Mouse (Mus musculus): ENCODE measurements at regions not wholly inside any gene's neighbourhood (a gene's known extent, or its start where the extent isn't known, plus 50 kb on each side); places are given as distances from the start of the nearest gene placed in this dataset.

GRCm38 (mm10) chr13:69954171-69954570 is 152.0 kb downstream of the Med10 start:
- H3K9ac ChIP-seq (replicated peaks), result no peak overlapping the region
- no peak overlapping the region for H3K4me3 ChIP-seq (replicated peaks)
- 0 out of 2 replicates have a peak, but pooled peaks cover 3% of the 10 kb centered on the region for H3K9me3 ChIP-seq (replicated peaks)
- H3K27me3 ChIP-seq (replicated peaks), result no peaks in the 10 kb centered on the region
- H3K4me2 ChIP-seq, result no peak overlapping the region
- H3K27ac ChIP-seq (replicated peaks), result no peak overlapping the region
- no peaks in the 10 kb centered on the region for H3K36me3 ChIP-seq
- H3K4me1 ChIP-seq, result peaks cover 9% of the 10 kb centered on the region; the same call in 1 of the 2 replicates
- 73% methylated on average over 5 of the region's 5 CpGs for WGBS
- ATAC-seq (ENCODE audit: low FRiP score), result no peak

DNA sequence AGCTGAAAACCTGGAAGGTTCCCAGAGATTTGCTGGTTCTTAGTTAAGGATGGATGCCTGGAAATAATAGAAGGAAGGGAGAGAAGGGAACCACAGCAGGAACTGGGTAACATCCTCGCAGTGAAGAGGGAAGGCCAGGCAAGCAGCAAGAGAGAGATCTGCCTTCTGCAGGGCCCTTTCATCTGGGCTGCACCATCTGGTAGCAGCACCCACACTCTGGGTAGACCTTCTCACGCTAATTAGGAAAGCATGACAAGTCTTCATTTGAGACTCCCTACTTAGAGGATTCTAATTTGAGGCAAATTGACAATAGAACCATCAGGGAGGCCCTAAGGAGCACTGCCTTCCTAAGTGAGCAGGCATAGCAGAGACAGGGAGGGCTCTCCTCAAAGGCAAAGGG is 153.3 kb downstream of the Med10 start:
- WGBS, result 63% methylated on average over 2 of the region's 2 CpGs

DNA sequence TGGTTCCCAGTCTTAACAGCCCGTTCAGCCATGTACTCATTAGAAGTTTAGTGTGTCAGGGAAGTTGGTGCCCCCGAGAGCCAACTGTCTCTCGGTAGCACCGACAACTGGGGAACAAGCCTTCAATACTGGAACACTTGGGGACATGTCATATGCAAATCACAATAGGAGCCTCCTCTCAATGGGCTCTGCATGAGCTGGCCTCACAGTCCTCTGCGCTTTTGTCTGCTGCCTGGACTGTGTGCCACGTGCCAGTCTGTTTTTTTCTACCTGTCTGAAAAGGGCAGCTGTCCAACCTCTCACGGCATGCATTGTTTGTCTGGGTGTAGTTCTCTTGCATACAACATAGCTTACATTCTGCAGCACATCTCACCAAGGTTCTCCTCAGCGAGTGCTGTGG is 161.7 kb downstream of the Med10 start:
- ATAC-seq (ENCODE audit: low FRiP score), result no peak
- Histone ChIP-seq H3K9me3 (replicated peaks) (no peaks in the 10 kb centered on the region), H3K9ac (replicated peaks) (no peak overlapping the region), H3K36me3 (no peaks in the 10 kb centered on the region), H3K4me2 (no peak overlapping the region), H3K4me3 (replicated peaks) (no peak overlapping the region), H3K27me3 (replicated peaks) (no peaks in the 10 kb centered on the region), H3K4me1 (no peaks in the 10 kb centered on the region), H3K27ac (replicated peaks) (no peak overlapping the region)
- WGBS, result 46% methylated on average over 8 of the region's 8 CpGs

More for the DNA sequence above, 153.3 kb downstream of the Med10 start:
- Histone ChIP-seq H3K4me3 (replicated peaks) (no peak overlapping the region), H3K36me3 (no peaks in the 10 kb centered on the region), H3K4me2 (no peak overlapping the region), H3K9ac (replicated peaks) (no peak overlapping the region), H3K9me3 (replicated peaks) (no peaks in the 10 kb centered on the region), H3K27ac (replicated peaks) (no peak overlapping the region), H3K27me3 (replicated peaks) (no peaks in the 10 kb centered on the region), H3K4me1 (peaks cover 9% of the 10 kb centered on the region; the same call in 1 of the 2 replicates)
- no peak for ATAC-seq (ENCODE audit: low FRiP score)

DNA sequence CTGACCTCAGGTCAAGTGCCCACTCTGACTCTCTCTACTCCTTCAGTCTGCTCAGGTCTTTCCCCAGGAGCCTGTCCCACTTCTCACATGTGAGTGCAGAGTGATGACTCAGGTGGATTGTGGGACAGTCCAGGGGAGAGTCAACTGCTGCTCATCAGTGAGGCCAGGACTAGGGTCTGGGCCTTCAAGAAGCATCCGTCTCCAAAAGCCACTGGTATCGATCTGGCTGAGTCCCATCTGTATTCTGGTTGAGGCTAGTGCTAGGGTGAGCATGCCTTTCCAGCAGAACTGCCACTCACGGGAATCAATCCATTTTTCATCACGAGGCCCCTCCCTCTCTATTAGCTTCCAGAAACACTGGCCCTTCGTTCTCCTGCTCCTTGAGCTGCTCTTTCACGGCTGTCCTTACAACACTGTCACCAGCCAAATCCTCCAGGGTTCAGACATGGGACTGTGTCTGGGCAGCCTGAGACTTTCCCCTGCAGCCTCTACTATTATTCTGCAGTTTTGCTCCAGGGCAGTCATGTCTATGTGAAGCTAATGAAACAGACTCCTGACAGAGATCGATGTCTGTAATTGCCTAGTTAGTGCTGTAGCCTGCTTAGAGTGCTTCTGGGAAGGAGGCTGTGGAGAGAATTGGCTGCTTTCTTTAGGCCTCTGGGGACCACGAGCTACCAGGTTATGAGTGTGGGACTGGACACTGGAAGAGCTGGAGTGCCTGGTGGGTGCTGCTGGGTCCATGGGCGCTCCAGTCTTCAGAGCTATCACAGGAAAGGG is 169.3 kb downstream of the Med10 start:
- H3K27ac ChIP-seq (replicated peaks), result no peak overlapping the region

DNA sequence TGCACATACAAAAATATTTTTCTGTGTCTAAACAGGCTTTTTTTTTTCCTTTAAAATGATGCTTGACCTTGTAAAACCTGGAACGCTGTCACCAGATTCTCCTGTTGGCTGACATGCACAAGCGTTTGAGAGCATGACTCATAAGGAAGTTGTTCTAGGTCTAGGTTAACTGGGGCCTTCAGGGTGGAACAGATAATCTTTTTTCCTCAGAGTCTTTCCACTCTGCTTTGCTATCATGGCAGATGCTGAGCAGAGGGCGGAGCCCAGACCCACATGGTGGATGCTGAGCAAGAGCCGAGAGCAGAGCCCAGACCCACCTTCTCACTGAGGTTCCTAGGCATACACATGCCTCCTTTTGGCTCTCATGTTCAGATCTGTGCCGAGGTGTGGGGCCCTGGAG is 172.6 kb downstream of the Med10 start:
- no peak overlapping the region for H3K9ac ChIP-seq (replicated peaks)
- H3K4me2 ChIP-seq, result no peak overlapping the region
- WGBS, result 86% methylated on average over 5 of the region's 5 CpGs
- H3K27me3 ChIP-seq (replicated peaks), result no peaks in the 10 kb centered on the region
- peaks cover 5% of the 10 kb centered on the region; the same call in 1 of the 2 replicates for H3K4me1 ChIP-seq
- no peak overlapping the region for H3K4me3 ChIP-seq (replicated peaks)
- no peak for ATAC-seq (ENCODE audit: low FRiP score)
- no peaks in the 10 kb centered on the region for H3K36me3 ChIP-seq
- no peak overlapping the region for H3K27ac ChIP-seq (replicated peaks)
- H3K9me3 ChIP-seq (replicated peaks), result no peaks in the 10 kb centered on the region

More for the DNA sequence above, 169.3 kb downstream of the Med10 start:
- WGBS, result 64% methylated on average over 9 of the region's 9 CpGs
- ATAC-seq (ENCODE audit: low FRiP score), result no peak; the same call in 1 of the 2 replicates
- Histone ChIP-seq H3K4me3 (replicated peaks) (no peak overlapping the region), H3K9me3 (replicated peaks) (no peaks in the 10 kb centered on the region), H3K27me3 (replicated peaks) (no peaks in the 10 kb centered on the region), H3K36me3 (no peaks in the 10 kb centered on the region), H3K4me2 (no peak overlapping the region), H3K9ac (replicated peaks) (no peak overlapping the region), H3K4me1 (peaks cover 5% of the 10 kb centered on the region; the same call in 1 of the 2 replicates)

DNA sequence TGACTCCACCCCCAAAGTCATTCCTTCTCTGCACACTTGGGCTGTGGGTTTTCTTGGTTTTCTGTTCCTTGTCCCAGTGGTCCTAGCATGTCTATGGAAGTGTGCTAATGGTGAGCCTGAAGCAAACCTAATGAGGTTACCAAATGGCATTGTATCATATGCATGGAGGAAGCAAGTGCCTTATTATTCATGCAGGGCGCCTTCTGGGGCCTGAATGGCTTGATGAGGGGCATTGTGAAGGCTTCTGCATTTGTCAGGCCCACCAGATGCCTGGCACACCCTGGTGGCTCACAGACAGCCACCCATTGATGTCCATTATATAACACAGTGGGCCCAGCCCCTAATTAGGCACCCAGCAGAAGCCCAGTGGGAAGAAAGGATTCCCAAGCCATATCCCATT is 182.0 kb downstream of the Med10 start:
- ATAC-seq (ENCODE audit: low FRiP score), result no peak
- H3K9ac ChIP-seq (replicated peaks), result no peak overlapping the region
- H3K9me3 ChIP-seq (replicated peaks), result no peaks in the 10 kb centered on the region
- WGBS, result 29% methylated on average over 1 of the region's 1 CpGs
- H3K4me3 ChIP-seq (replicated peaks), result no peak overlapping the region
- peaks cover 18% of the 10 kb centered on the region for H3K4me1 ChIP-seq
- H3K27ac ChIP-seq (replicated peaks), result no peak overlapping the region
- no peaks in the 10 kb centered on the region for H3K27me3 ChIP-seq (replicated peaks)
- H3K36me3 ChIP-seq, result no peaks in the 10 kb centered on the region
- no peak overlapping the region for H3K4me2 ChIP-seq

DNA sequence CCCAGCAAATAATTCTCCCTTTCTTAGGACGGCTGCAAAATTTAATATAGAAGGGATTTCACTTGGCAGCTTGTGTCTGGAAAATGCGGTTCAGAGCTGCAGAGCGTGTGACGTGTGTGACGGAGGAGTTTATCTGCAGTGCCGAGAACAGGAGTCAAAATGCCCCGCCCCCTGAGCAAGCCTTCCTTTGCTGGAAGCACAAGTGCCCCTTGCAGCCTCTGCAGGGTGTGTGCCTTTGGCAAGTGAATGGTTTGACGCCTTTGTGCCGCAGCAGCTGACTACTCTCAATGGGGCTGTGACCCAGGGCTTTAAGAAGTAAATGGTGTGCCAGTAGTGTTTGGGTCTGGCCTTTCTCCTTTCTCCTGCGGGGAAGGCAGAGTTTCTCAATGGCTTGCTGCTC is 185.0 kb downstream of the Med10 start:
- ATAC-seq (ENCODE audit: low FRiP score), result peak; percentile 58; the same call in 1 of the 2 replicates
- Histone ChIP-seq H3K9me3 (replicated peaks) (no peaks in the 10 kb centered on the region), H3K4me3 (replicated peaks) (no peak overlapping the region), H3K9ac (replicated peaks) (no peak overlapping the region), H3K4me1 (peaks cover 26% of the 10 kb centered on the region), H3K4me2 (peak overlapping the region; percentile 26; the same call in 1 of the 2 replicates), H3K27ac (replicated peaks) (peak overlapping the region; percentile 45; the same call in 1 of the 2 replicates), H3K27me3 (replicated peaks) (no peaks in the 10 kb centered on the region), H3K36me3 (no peaks in the 10 kb centered on the region)
- WGBS, result 4% methylated on average over 10 of the region's 10 CpGs

DNA sequence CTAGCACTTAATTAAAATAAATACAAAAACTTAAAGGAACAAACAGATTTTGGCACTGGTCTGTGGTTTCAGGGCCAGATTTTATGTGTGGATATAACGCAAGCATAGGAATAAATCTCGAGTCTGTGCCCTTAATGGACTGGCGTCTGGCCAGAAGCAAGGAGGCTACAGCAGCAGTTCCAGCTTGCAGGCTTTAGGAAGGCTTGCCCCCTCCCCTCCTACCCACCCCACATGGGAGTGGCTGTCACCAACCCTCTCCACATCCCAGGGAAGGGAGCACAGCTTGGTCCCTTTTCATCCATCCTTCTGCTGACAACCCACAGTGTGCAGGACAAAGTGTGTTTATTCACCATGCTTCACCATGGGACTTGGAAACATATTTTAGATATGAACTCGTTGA is 186.1 kb downstream of the Med10 start:
- no peak for ATAC-seq (ENCODE audit: low FRiP score)
- Histone ChIP-seq H3K9ac (replicated peaks) (no peak overlapping the region), H3K36me3 (no peaks in the 10 kb centered on the region), H3K27me3 (replicated peaks) (no peaks in the 10 kb centered on the region), H3K4me1 (peaks cover 26% of the 10 kb centered on the region), H3K4me3 (replicated peaks) (no peak overlapping the region), H3K9me3 (replicated peaks) (no peaks in the 10 kb centered on the region), H3K27ac (replicated peaks) (peak overlapping the region; percentile 23; the same call in 1 of the 2 replicates), H3K4me2 (no peak overlapping the region)
- WGBS, result 25% methylated on average over 4 of the region's 4 CpGs

- Histone ChIP-seq H3K4me2 (peak overlapping the region; percentile 33), H3K36me3 (no peaks in the 10 kb centered on the region), H3K27ac (replicated peaks) (0 out of 2 replicates have a peak overlapping the region, but pooled peaks have one; percentile 33), H3K27me3 (replicated peaks) (no peaks in the 10 kb centered on the region), H3K4me3 (replicated peaks) (no peak overlapping the region), H3K9ac (replicated peaks) (no peak overlapping the region), H3K9me3 (replicated peaks) (no peaks in the 10 kb centered on the region), H3K4me1 (peaks cover 26% of the 10 kb centered on the region)
- no peak for ATAC-seq (ENCODE audit: low FRiP score)
- WGBS, result 20% methylated on average over 11 of the region's 11 CpGs
Measured at GRCm38 (mm10) chr13:69991253-69991891, 189.2 kb downstream of the Med10 start.

DNA sequence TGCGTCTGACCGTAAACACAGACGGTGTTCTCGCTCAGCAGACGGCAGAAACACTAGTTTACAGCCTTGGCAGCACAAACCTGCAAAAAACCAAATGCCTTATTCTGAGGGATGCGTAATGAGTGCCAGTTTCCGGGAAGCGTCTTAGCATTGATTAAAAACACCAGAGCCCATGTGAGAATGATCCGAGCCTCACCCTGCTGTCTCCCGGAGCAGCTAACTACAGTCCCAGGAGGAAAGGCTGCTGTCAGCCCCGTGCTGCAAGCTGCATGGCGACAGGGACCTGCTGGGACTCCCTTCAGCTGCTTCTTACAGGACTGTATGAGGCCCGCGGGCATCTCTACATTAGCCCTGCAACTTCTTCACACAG is 189.7 kb downstream of the Med10 start:
- Histone ChIP-seq H3K9me3 (replicated peaks) (no peaks in the 10 kb centered on the region), H3K4me3 (replicated peaks) (no peak overlapping the region), H3K27ac (replicated peaks) (0 out of 2 replicates have a peak overlapping the region, but pooled peaks have one; percentile 33), H3K4me2 (peak overlapping the region; percentile 33), H3K36me3 (no peaks in the 10 kb centered on the region), H3K27me3 (replicated peaks) (no peaks in the 10 kb centered on the region), H3K9ac (replicated peaks) (no peak overlapping the region), H3K4me1 (peaks cover 26% of the 10 kb centered on the region)
- no peak for ATAC-seq (ENCODE audit: low FRiP score)
- WGBS, result 34% methylated on average over 14 of the region's 14 CpGs

DNA sequence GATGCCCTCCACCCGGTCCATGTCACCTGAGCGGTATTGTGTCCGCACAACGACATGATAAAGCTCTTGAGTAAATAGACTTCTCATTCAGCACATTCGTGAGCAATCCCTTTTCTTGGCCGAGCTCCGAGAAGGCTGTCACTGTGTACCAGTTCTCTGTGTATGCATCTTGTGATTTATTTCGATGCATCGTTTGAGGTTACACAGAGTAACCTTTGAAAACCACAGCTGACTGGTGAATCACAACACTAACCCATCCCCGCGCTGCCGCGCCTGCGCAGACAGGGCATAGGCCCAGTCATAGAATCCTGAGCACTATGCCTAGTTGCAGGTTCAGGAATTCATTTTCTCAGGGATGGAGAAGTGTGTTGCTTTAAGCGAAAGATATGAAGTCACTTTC is 201.4 kb downstream of the Med10 start:
- ATAC-seq (ENCODE audit: low FRiP score), result no peak

GRCm38 (mm10) chr13:70012123-70012522 is 209.9 kb downstream of the Med10 start:
- Histone ChIP-seq H3K27ac (replicated peaks) (no peak overlapping the region), H3K9ac (replicated peaks) (no peak overlapping the region), H3K4me3 (replicated peaks) (no peak overlapping the region), H3K4me2 (no peak overlapping the region), H3K36me3 (no peaks in the 10 kb centered on the region), H3K9me3 (replicated peaks) (no peaks in the 10 kb centered on the region), H3K4me1 (no peaks in the 10 kb centered on the region), H3K27me3 (replicated peaks) (no peaks in the 10 kb centered on the region)
- no peak for ATAC-seq (ENCODE audit: low FRiP score)
- WGBS, result 35% methylated on average over 3 of the region's 3 CpGs

More for the DNA sequence above, 201.4 kb downstream of the Med10 start:
- no peaks in the 10 kb centered on the region for H3K36me3 ChIP-seq
- H3K9me3 ChIP-seq (replicated peaks), result no peaks in the 10 kb centered on the region
- WGBS, result 83% methylated on average over 15 of the region's 15 CpGs
- H3K4me3 ChIP-seq (replicated peaks), result no peak overlapping the region
- H3K9ac ChIP-seq (replicated peaks), result no peak overlapping the region
- no peak overlapping the region for H3K4me2 ChIP-seq
- H3K27ac ChIP-seq (replicated peaks), result no peak overlapping the region
- H3K4me1 ChIP-seq, result no peaks in the 10 kb centered on the region
- H3K27me3 ChIP-seq (replicated peaks), result no peaks in the 10 kb centered on the region
